Mouse (Mus musculus) T-helper 1 cell (primary cell): ENCODE data around the gene Egln1.

Experiments
- in situ Hi-C: fragments of 300-600 bp; cut with MboI, MseI; formaldehyde crosslinking; loops from one replicate; pipeline ENCODE4 v1.15.1; 2025; ENCODE audit warnings: high pct_unique_total_duplicates

Gene Egln1

GRCm38 (mm10) chr8:124947865-124948732 is 1.0 kb downstream of the Egln1 start:
- in situ Hi-C loops = no loop called here

- in situ Hi-C loops = no loop called here
These were observed 4.7 kb downstream of the Egln1 start for GRCm38 (mm10) chr8:124944406-124944805.

GRCm38 (mm10) chr8:124943801-124944200 is 5.3 kb downstream of the Egln1 start:
- in situ Hi-C loops = no loop called here

GRCm38 (mm10) chr8:124937293-124937692 is 11.8 kb downstream of the Egln1 start:
- in situ Hi-C loops = no loop called here

GRCm38 (mm10) chr8:124936699-124937098 is 12.4 kb downstream of the Egln1 start:
- in situ Hi-C loops = no loop called here

- in situ Hi-C loops = no loop called here
These were observed 14.0 kb downstream of the Egln1 start for GRCm38 (mm10) chr8:124935116-124935515.

- in situ Hi-C loops = no loop called here
These were observed 16.7 kb downstream of the Egln1 start for GRCm38 (mm10) chr8:124932435-124932834.

- in situ Hi-C loops = no loop called here
These were observed 18.5 kb downstream of the Egln1 start for GRCm38 (mm10) chr8:124930649-124931048.

- in situ Hi-C loops = no loop called here
These were observed 19.0 kb downstream of the Egln1 start for GRCm38 (mm10) chr8:124930086-124930485.

- in situ Hi-C loops = no loop called here
These were observed 20.1 kb downstream of the Egln1 start for GRCm38 (mm10) chr8:124929006-124929405.

- in situ Hi-C loops = no loop called here
These were observed 22.8 kb downstream of the Egln1 start for GRCm38 (mm10) chr8:124926351-124926771.

GRCm38 (mm10) chr8:124925544-124926266 is 23.4 kb downstream of the Egln1 start:
- in situ Hi-C loops = no loop called here

- in situ Hi-C loops = no loop called here
These were observed 25.0 kb downstream of the Egln1 start for GRCm38 (mm10) chr8:124923971-124924652.

- in situ Hi-C loops = no loop called here
These were observed 26.5 kb downstream of the Egln1 start for GRCm38 (mm10) chr8:124922490-124923089.

- in situ Hi-C loops = no loop called here
These were observed 27.5 kb downstream of the Egln1 start for GRCm38 (mm10) chr8:124921369-124922279.

GRCm38 (mm10) chr8:124917741-124918484 is 31.2 kb downstream of the Egln1 start:
- in situ Hi-C loops = no loop called here

GRCm38 (mm10) chr8:124914061-124914460 is 35.1 kb downstream of the Egln1 start:
- in situ Hi-C loops = no loop called here

GRCm38 (mm10) chr8:124911938-124912872 is 36.9 kb downstream of the Egln1 start:
- in situ Hi-C loops = no loop called here

- in situ Hi-C loops = no loop called here
These were observed 38.8 kb downstream of the Egln1 start for GRCm38 (mm10) chr8:124910349-124910748.
